Mouse (Mus musculus) adrenal gland, postnatal 10 days (tissue): ENCODE data around the gene Pspc1. TPM values are rescaled to one million over a fixed set of nuclear protein-coding genes. Genes with fewer than 3 reads are reported as not detected.
"Not testable (repeated sequence)": the region's sequence is repeated elsewhere in the genome, so short reads cannot be mapped to it uniquely, and the experiment has no call there.

Experiments
- DNase-seq: peaks from one replicate; pipeline ENCODE4 v3.0.0; 2021; ENCODE audit warnings: mixed read lengths
- long read RNA-seq, 2 experiments: library from polyadenylated mRNA; stranded (forward); transcript quantifications; one replicate each; pipeline ENCODE4 v2.0.0; 2021
- total RNA-seq, 2 experiments: library from RNA; stranded (reverse); gene quantifications; 2 replicates each; pipeline ENCODE4 v1.2.3; 2021

Gene Pspc1
- total RNA-seq = 10 to 100 TPM; 22.6 to 32.8 TPM
- long read RNA-seq, experiment 1, full-length matches to known transcripts = 18 of 26 reads
- long read RNA-seq, experiment 1, partial matches to known transcripts = 3 of 26 reads
- long read RNA-seq, experiment 1, other reads (novel, unspliced or antisense) = 5 of 26 reads
- long read RNA-seq, experiment 2, full-length matches to known transcripts = 7 of 11 reads
- long read RNA-seq, experiment 2, partial matches to known transcripts = 1 of 11 reads
- long read RNA-seq, experiment 2, other reads (novel, unspliced or antisense) = 3 of 11 reads

GRCm38 (mm10) chr14:56778200-56778932 lies at the start of gene Pspc1:
Pspc1 (minus strand) TSS chr14:56778316.
- peak; percentile 98 for DNase-seq

GRCm38 (mm10) chr14:56824562-56824961 lies 46.4 kb upstream of the Pspc1 start:
- no peak for DNase-seq

GRCm38 (mm10) chr14:56817616-56818015 lies 39.5 kb upstream of the Pspc1 start:
- no peak for DNase-seq

- DNase-seq = no peak
Measured at GRCm38 (mm10) chr14:56817131-56817530, 39.0 kb upstream of the Pspc1 start.

- no peak for DNase-seq
Measured at GRCm38 (mm10) chr14:56816541-56816940, 38.4 kb upstream of the Pspc1 start.

- DNase-seq = peak; percentile 77
Measured at GRCm38 (mm10) chr14:56812520-56813036, 34.5 kb upstream of the Pspc1 start.

GRCm38 (mm10) chr14:56811701-56812339 lies 33.7 kb upstream of the Pspc1 start, which contains the start of gene Zmym5:
Zmym5 (minus strand) TSS chr14:56811716.
- peak; percentile 95 for DNase-seq

- DNase-seq = peak; percentile 59
Measured at GRCm38 (mm10) chr14:56810781-56811690, 32.9 kb upstream of the Pspc1 start.

GRCm38 (mm10) chr14:56793243-56793642 lies 15.1 kb upstream of the Pspc1 start:
- peak; percentile 53 for DNase-seq

GRCm38 (mm10) chr14:56784575-56784974 lies 6.5 kb upstream of the Pspc1 start:
- no peak for DNase-seq

GRCm38 (mm10) chr14:56778933-56779300 lies 801 bp upstream of the Pspc1 start:
- DNase-seq = no peak

GRCm38 (mm10) chr14:56777360-56778136 lies 568 bp downstream of the Pspc1 start:
- DNase-seq = peak; percentile 84

GRCm38 (mm10) chr14:56776571-56777238 lies 1.4 kb downstream of the Pspc1 start:
- no peak for DNase-seq

GRCm38 (mm10) chr14:56775416-56775815 lies 2.7 kb downstream of the Pspc1 start:
- DNase-seq = no peak

GRCm38 (mm10) chr14:56766438-56766837 lies 11.7 kb downstream of the Pspc1 start:
- not testable (repeated sequence) for DNase-seq

GRCm38 (mm10) chr14:56765117-56765516 lies 13.0 kb downstream of the Pspc1 start:
- DNase-seq = not testable (repeated sequence)

- no peak for DNase-seq
Measured at GRCm38 (mm10) chr14:56751282-56751681, 26.8 kb downstream of the Pspc1 start.

GRCm38 (mm10) chr14:56740175-56740574 lies 37.9 kb downstream of the Pspc1 start:
- DNase-seq = no peak

GRCm38 (mm10) chr14:56726493-56726892 lies 51.6 kb downstream of the Pspc1 start:
- no peak for DNase-seq

- no peak for DNase-seq
Measured at GRCm38 (mm10) chr14:56705687-56706086, 72.4 kb downstream of the Pspc1 start.
